Mouse (Mus musculus): ENCODE measurements around the gene Plekho2. TPM values are rescaled to one million over a fixed set of nuclear protein-coding genes. Genes with fewer than 3 reads are reported as not detected.
A peak's percentile ranks its signal among the peaks of the same experiment; 100 is the strongest.

Gene Plekho2
- polyA plus RNA-seq, 1 experiment from 2014 or later, result 13.4 TPM

DNA sequence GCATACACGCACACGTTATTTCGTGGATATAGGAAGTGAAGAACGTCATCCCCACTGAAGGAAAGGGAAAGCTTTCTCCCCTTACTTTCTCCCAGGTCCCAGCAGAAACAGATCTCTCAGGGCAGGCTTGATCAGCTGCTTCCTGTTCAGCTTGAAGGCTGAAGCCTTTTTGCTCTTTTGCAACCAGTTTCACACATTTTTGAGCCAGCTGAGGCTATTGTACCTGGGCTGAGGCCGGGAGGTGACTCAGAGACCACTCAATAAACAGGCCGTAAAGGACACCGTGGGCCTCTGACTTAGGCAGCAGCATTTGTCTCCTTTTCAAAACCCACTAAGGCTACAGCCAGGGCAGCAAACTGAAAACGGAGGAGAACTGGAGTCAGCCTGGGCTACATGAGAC is 46.9 kb downstream of the Plekho2 start:
- no peak overlapping the region for H3K27ac ChIP-seq
- no peak for DNase-seq (ENCODE audit: low spot score)
- H3K4me1 ChIP-seq (replicated peaks; ENCODE audit: insufficient read depth, low read length), result no peaks in the 10 kb centered on the region
- 61% methylated on average over 8 of the region's 8 CpGs for WGBS
- H3K27me3 ChIP-seq (ENCODE audit: insufficient read depth, low read length), result no peaks in the 10 kb centered on the region
- no peak overlapping the region for H3K4me3 ChIP-seq (replicated peaks; ENCODE audit: low read depth, low read length)
- no peak overlapping the region for H3K9ac ChIP-seq (ENCODE audit: low read depth, low read length)
- H3K4me2 ChIP-seq (ENCODE audit: low read length), result no peak overlapping the region
- H3K9me3 ChIP-seq (replicated peaks; ENCODE audit: low read length), result no peaks in the 10 kb centered on the region
- no peak for ATAC-seq (replicated peaks; ENCODE audit: low FRiP score, low read depth)
- H3K36me3 ChIP-seq (ENCODE audit: insufficient read depth, low read length), result no peaks in the 10 kb centered on the region
- no peak for TF ChIP-seq CTCF (IDR thresholded peaks at IDR 0.05; ENCODE audit: low read depth)

DNA sequence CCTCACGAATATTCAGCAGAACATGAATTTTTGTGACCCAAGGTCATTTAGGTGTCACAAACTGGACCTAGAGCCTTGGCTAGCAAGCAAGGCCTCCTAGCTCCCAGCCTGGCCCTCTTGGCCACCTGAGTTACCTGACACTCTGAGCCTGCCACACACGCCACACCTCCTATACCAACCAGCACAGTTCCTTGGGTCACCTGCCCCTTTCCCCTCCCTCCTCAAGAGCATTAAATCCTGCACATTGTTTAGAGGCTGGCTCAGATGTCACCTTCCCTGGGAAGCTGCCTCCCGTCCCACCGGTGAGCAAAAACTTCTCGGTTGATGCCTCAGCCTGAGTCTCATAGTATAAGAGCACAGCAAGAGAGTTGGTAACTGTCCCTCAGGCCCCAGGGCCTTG is 48.6 kb downstream of the Plekho2 start:
- no peak for DNase-seq (ENCODE audit: low spot score)
- H3K4me1 ChIP-seq (replicated peaks; ENCODE audit: insufficient read depth, low read length), result no peaks in the 10 kb centered on the region
- 62% methylated on average over 5 of the region's 5 CpGs for WGBS
- H3K4me2 ChIP-seq (ENCODE audit: low read length), result no peak overlapping the region
- H3K27ac ChIP-seq, result no peak overlapping the region
- H3K9me3 ChIP-seq (replicated peaks; ENCODE audit: low read length), result no peaks in the 10 kb centered on the region
- ATAC-seq (replicated peaks; ENCODE audit: low FRiP score, low read depth), result no peak
- no peak overlapping the region for H3K9ac ChIP-seq (ENCODE audit: low read depth, low read length)
- H3K4me3 ChIP-seq (replicated peaks; ENCODE audit: low read depth, low read length), result no peak overlapping the region
- H3K27me3 ChIP-seq (ENCODE audit: insufficient read depth, low read length), result no peaks in the 10 kb centered on the region
- no peaks in the 10 kb centered on the region for H3K36me3 ChIP-seq (ENCODE audit: insufficient read depth, low read length)
- no peak for TF ChIP-seq CTCF (IDR thresholded peaks at IDR 0.05; ENCODE audit: low read depth)

DNA sequence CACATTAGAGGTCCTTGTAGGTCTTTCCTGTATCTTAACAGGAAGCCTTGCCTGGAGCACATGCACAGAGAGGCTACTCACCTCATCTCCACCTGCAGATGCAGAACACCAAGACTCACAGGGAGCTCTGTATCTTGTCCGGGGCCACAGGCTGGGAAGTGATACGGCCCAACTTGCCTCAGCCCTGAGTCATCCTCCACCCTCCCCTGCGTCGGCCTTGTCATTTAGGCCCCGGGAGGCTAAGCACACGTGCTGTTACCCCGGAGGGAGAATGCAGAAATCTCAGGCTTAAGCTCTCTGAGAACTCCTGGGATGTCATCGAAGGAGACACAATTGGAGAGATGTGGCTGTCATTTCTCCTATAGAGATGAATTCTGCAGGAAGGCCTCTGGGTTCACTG is 50.2 kb downstream of the Plekho2 start:
- Histone ChIP-seq H3K9ac (ENCODE audit: low read depth, low read length) (no peak overlapping the region), H3K27ac (no peak overlapping the region), H3K9me3 (replicated peaks; ENCODE audit: low read length) (no peaks in the 10 kb centered on the region), H3K4me2 (ENCODE audit: low read length) (no peak overlapping the region), H3K36me3 (ENCODE audit: insufficient read depth, low read length) (no peaks in the 10 kb centered on the region), H3K4me1 (replicated peaks; ENCODE audit: insufficient read depth, low read length) (no peaks in the 10 kb centered on the region), H3K4me3 (replicated peaks; ENCODE audit: low read depth, low read length) (no peak overlapping the region), H3K27me3 (ENCODE audit: insufficient read depth, low read length) (no peaks in the 10 kb centered on the region)
- DNase-seq (ENCODE audit: low spot score) (no peak), ATAC-seq (replicated peaks; ENCODE audit: low FRiP score, low read depth) (no peak)
- no peak for TF ChIP-seq CTCF (IDR thresholded peaks at IDR 0.05; ENCODE audit: low read depth)
- WGBS, result 71% methylated on average over 8 of the region's 8 CpGs

DNA sequence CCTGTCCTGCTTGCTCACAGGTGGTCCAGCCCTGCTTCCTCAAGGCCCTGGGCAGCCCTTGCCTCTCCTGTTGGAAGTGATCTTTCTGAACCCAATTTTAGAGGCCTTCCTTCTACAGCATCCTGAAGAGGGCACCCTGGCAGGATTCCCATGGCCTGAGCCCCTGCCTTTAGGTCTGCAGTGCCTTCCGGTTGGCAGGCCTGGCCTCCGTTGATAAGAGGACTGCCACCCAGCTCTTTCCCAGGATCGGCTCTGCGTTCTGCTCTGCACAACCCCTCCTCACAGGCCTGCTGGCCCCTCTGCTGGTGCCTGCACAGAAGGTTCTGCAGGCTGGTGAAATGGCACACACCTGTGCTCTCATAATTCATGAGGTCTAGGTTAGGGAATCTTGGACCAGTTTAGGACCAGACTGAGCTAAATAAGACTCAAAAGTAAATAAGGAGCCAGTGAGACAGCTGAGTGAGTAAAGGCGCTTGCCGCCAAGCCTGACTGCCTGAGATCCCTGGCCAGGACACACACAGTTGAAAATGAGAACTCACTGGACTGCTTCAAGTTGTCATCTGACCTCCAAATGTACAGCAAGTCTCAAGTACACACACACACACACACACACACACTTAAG is 51.3 kb downstream of the Plekho2 start:
- no peak for ATAC-seq (replicated peaks; ENCODE audit: low FRiP score, low read depth)
- H3K27me3 ChIP-seq (ENCODE audit: insufficient read depth, low read length), result no peaks in the 10 kb centered on the region

DNA sequence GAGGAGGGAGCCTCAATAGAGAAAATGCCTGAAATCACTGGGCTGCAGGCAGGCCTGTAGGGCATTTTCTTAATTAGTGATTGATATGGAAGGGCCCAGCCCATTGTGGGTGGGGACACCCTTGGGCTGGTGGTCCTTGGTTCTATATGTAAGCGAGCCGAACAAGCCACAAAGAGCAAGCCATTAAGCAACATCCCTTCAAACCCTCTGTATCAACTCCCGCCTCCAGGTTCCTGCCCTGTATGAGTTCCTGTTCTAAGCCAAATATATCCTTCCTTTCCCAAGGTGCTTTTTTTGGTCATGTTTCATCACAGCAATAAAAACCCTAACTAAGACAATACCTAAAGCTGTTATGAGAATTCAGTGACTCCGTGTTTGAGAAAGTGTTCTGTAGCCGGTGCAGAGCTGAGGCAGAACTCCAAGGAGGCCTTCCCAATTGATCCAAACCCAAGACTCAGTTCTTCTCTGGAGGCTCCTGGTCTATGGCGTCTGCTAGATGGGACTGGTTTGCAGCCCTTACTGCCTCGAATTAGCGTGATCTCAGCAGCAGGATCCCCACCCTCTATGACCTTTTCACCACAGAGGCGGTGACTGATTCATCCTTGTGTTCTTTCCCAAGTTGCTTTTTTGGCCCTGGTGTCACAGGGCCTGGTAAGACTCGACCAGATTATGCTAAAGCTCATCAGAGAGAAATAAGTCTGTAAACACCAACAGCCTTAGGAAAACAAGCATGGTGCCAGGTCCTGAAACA is 54.2 kb downstream of the Plekho2 start:
- H3K27me3 ChIP-seq (ENCODE audit: insufficient read depth, low read length), result no peaks in the 10 kb centered on the region
- ATAC-seq (replicated peaks; ENCODE audit: low FRiP score, low read depth) (no peak), DNase-seq (ENCODE audit: low spot score) (no peak)
- H3K4me1 ChIP-seq (replicated peaks; ENCODE audit: insufficient read depth, low read length), result peaks cover 2% of the 10 kb centered on the region; the same call in 1 of the 2 replicates
- no peak overlapping the region for H3K9ac ChIP-seq (ENCODE audit: low read depth, low read length)
- H3K4me2 ChIP-seq (ENCODE audit: low read length), result no peak overlapping the region
- no peak overlapping the region for H3K4me3 ChIP-seq (replicated peaks; ENCODE audit: low read depth, low read length)
- H3K27ac ChIP-seq, result no peak overlapping the region
- no peaks in the 10 kb centered on the region for H3K9me3 ChIP-seq (replicated peaks; ENCODE audit: low read length)
- 76% methylated on average over 10 of the region's 10 CpGs for WGBS
- no peaks in the 10 kb centered on the region for H3K36me3 ChIP-seq (ENCODE audit: insufficient read depth, low read length)
- no peak for TF ChIP-seq CTCF (IDR thresholded peaks at IDR 0.05; ENCODE audit: low read depth)

More for the DNA sequence above, 51.3 kb downstream of the Plekho2 start:
- DNase-seq (ENCODE audit: low spot score), result no peak
- Histone ChIP-seq H3K4me2 (ENCODE audit: low read length) (no peak overlapping the region), H3K4me1 (replicated peaks; ENCODE audit: insufficient read depth, low read length) (no peaks in the 10 kb centered on the region), H3K4me3 (replicated peaks; ENCODE audit: low read depth, low read length) (no peak overlapping the region), H3K36me3 (ENCODE audit: insufficient read depth, low read length) (no peaks in the 10 kb centered on the region), H3K9ac (ENCODE audit: low read depth, low read length) (no peak overlapping the region), H3K27ac (no peak overlapping the region), H3K9me3 (replicated peaks; ENCODE audit: low read length) (no peaks in the 10 kb centered on the region)
- TF ChIP-seq CTCF (IDR thresholded peaks at IDR 0.05; ENCODE audit: low read depth), result no peak
- WGBS, result 62% methylated on average over 6 of the region's 6 CpGs

DNA sequence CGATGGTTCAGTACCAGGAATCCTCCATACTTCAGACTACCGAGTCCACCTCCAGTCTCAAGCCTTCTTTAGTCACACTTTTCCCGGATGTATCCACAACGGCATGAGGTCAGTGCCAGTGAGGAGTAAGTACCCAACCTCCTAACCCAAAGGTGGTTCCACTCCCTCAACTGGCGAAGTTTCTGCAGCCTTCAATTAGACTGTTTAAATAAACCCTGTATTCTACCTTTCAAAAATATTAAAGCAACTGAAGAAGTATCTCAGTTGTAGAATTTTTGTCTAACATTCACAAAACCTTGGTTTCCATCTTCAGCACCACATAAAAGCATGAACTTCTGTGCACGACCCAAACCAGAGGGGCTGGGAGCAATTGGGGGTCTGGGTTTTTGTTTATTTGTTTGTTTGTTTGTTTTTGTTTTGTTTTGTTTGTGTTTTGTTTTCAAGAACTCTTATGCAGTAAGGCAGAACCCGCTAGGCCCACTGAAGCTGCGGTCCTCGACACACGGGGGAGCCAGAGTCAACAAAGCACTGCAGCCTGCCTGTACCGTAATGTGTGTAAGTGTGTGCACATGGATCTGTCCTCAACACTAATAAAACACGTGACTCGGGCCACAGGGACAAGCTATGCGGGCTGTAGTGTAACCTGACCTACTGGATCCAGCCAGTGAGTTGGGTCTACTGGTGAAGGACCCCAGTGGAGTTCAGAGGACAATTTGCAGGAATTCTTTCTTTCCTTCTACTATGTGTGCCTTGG is 56.1 kb downstream of the Plekho2 start:
- peaks cover 12% of the 10 kb centered on the region; the same call in 1 of the 2 replicates for H3K4me1 ChIP-seq (replicated peaks; ENCODE audit: insufficient read depth, low read length)
- 24% methylated on average over 14 of the region's 14 CpGs for whole genome bisulfite sequencing
- peak; percentile 89 for ATAC-seq (replicated peaks; ENCODE audit: low FRiP score, low read depth)

More for the DNA sequence above, 56.1 kb downstream of the Plekho2 start:
- Histone ChIP-seq H3K4me3 (replicated peaks; ENCODE audit: low read depth, low read length) (no peak overlapping the region), H3K4me2 (ENCODE audit: low read length) (no peak overlapping the region), H3K27me3 (ENCODE audit: insufficient read depth, low read length) (no peaks in the 10 kb centered on the region), H3K9ac (ENCODE audit: low read depth, low read length) (no peak overlapping the region), H3K36me3 (ENCODE audit: insufficient read depth, low read length) (no peaks in the 10 kb centered on the region), H3K27ac (no peak overlapping the region), H3K9me3 (replicated peaks; ENCODE audit: low read length) (no peaks in the 10 kb centered on the region)
- DNase-seq (ENCODE audit: low spot score), result peak; percentile 93
- peak; percentile 97 for TF ChIP-seq CTCF (IDR thresholded peaks at IDR 0.05; ENCODE audit: low read depth)

Data from kidney, postnatal 0 days (tissue).